Mouse (Mus musculus) liver, postnatal 0 days (tissue): Measurements from ENCODE around the gene Gmip. TPM values are rescaled to one million over a fixed set of nuclear protein-coding genes. Genes with fewer than 3 reads are reported as not detected.
A peak's percentile ranks its signal among the peaks of the same experiment; 100 is the strongest.

Experiments
- ATAC-seq: fragments of 200-750 bp; cut with Nextera tagmentation; 2 replicates; pipeline ENCODE4 v1.8.0; 2017; ENCODE audit warnings: mild to moderate bottlenecking, moderate library complexity
- DNase-seq: peaks from one replicate; pipeline ENCODE4 v3.0.0-alpha.2; 2016
- H3K27ac ChIP-seq: fragments of 300-500 bp; sonication (generic); 2 replicates; pipeline ENCODE4 v1.5.1; 2014; ENCODE audit warnings: antibody characterized with exemption, moderate library complexity, mild to moderate bottlenecking, low read depth
- H3K27me3 ChIP-seq: fragments of 300-500 bp; sonication (generic); 2 replicates; pipeline ENCODE4 v1.6.1; 2014; ENCODE audit warnings: low read length, control low read depth, mixed read lengths; ENCODE audit not compliant: insufficient read depth
- H3K36me3 ChIP-seq: fragments of 300-500 bp; sonication (generic); replicated peaks from 2 replicates; pipeline ENCODE4 v1.6.1; 2014; ENCODE audit warnings: mild to moderate bottlenecking, control low read depth, low read length, moderate library complexity, mixed read lengths; ENCODE audit not compliant: insufficient read depth
- H3K4me1 ChIP-seq: fragments of 300-500 bp; sonication (generic); 2 replicates; pipeline ENCODE4 v1.6.1; 2014; ENCODE audit warnings: antibody characterized with exemption, mild to moderate bottlenecking, control low read depth; ENCODE audit not compliant: insufficient read depth
- H3K4me2 ChIP-seq: fragments of 300-500 bp; sonication (generic); 2 replicates; pipeline ENCODE4 v1.6.1; 2014; ENCODE audit warnings: low read depth, mild to moderate bottlenecking, low read length, moderate library complexity, mixed read lengths
- H3K4me3 ChIP-seq: fragments of 300-500 bp; sonication (generic); 2 replicates; pipeline ENCODE4 v1.5.1; 2014; ENCODE audit warnings: low read depth, low read length
- H3K9ac ChIP-seq: fragments of 300-500 bp; sonication (generic); replicated peaks from 2 replicates; pipeline ENCODE4 v1.6.1; 2014; ENCODE audit warnings: mild to moderate bottlenecking, moderate library complexity
- H3K9me3 ChIP-seq: fragments of 300-500 bp; sonication (generic); 2 replicates; pipeline ENCODE4 v1.6.1; 2016; ENCODE audit warnings: mild to moderate bottlenecking, control low read depth, low read length, mixed read lengths
- CTCF ChIP-seq: sonication (generic); IDR thresholded peaks from 2 replicates; pipeline ENCODE4 v1.5.1; 2016; ENCODE audit warnings: antibody characterized with exemption, low read depth
- EP300 ChIP-seq: IDR thresholded peaks from 2 replicates; pipeline ENCODE4 v1.6.1; 2016; ENCODE audit warnings: antibody characterized with exemption, low read depth, mild to moderate bottlenecking
- WGBS: fragments of 180-500 bp; shearing (Covaris S2); extraction: QIAGEN DNeasy Blood & Tissue Kit; methylation state at CpG from one replicate; pipeline ENCODE4 v1.1.7; 2014; ENCODE audit not compliant: insufficient replicate concordance; 5-methylcytosine and 5-hydroxymethylcytosine counted together
- polyA plus RNA-seq: library from polyadenylated mRNA; unstranded; fragments of >200 nt; fragmentation: Nextera tagmentation; extraction: Ambion mirVana; gene quantifications from 2 replicates; pipeline ENCODE4 v1.2.1, GENCODE M21; 2015

Gmip gene
- polyA plus RNA-seq, result 6.2 and 7.4 TPM in 2 replicates

GRCm38 (mm10) chr8:69808094-69808863 is at the start of gene Gmip:
Gmip (plus strand) TSS chr8:69808679.
- H3K4me3 ChIP-seq, result peak within 1 kb of the TSS; percentile 63
- H3K9me3 ChIP-seq, result no peaks in the 10 kb centered on the region
- peak; percentile 84 for ATAC-seq
- WGBS, result 6% methylated on average over 28 of the region's 28 CpGs
- H3K36me3 ChIP-seq, result peaks cover 56% of the 10 kb centered on the region
- DNase-seq, result peak; percentile 92
- H3K4me1 ChIP-seq, result peaks cover 10% of the 10 kb centered on the region
- peak within 1 kb of the TSS; percentile 57 for H3K27ac ChIP-seq
- no peaks in the 10 kb centered on the region for H3K27me3 ChIP-seq
- peak within 1 kb of the TSS; percentile 80 for H3K9ac ChIP-seq
- TF ChIP-seq CTCF (0 out of 2 replicates have a peak, but pooled peaks have one; percentile 17), EP300 (no peak)
- peak within 1 kb of the TSS; percentile 86 for H3K4me2 ChIP-seq

GRCm38 (mm10) chr8:69761814-69762445 is 46.5 kb upstream of the Gmip start:
- 88% methylated on average over 4 of the region's 4 CpGs for WGBS

GRCm38 (mm10) chr8:69771221-69771620 is 37.3 kb upstream of the Gmip start:
- DNase-seq, result no peak
- Histone ChIP-seq H3K9me3 (peaks cover 11% of the 10 kb centered on the region), H3K27me3 (no peaks in the 10 kb centered on the region), H3K9ac (no peak overlapping the region), H3K4me3 (no peak overlapping the region), H3K4me2 (no peak overlapping the region), H3K27ac (0 out of 2 replicates have a peak overlapping the region, but pooled peaks have one; percentile 22), H3K36me3 (peaks cover 29% of the 10 kb centered on the region), H3K4me1 (peaks cover 13% of the 10 kb centered on the region)
- no peak for TF ChIP-seq EP300
- TF ChIP-seq CTCF, result no peak
- ATAC-seq, result no peak
- WGBS, result 69% methylated on average over 9 of the region's 9 CpGs

More at GRCm38 (mm10) chr8:69761814-69762445, 46.5 kb upstream of the Gmip start:
- Histone ChIP-seq H3K4me1 (no peaks in the 10 kb centered on the region), H3K9me3 (peaks cover 9% of the 10 kb centered on the region), H3K27ac (no peak overlapping the region), H3K27me3 (no peaks in the 10 kb centered on the region), H3K36me3 (peaks cover 60% of the 10 kb centered on the region), H3K4me3 (no peak overlapping the region), H3K9ac (no peak overlapping the region), H3K4me2 (no peak overlapping the region)
- TF ChIP-seq EP300 (no peak), CTCF (no peak)
- no peak for DNase-seq
- ATAC-seq, result no peak

GRCm38 (mm10) chr8:69772106-69772505 is 36.4 kb upstream of the Gmip start:
- TF ChIP-seq CTCF, result no peak
- TF ChIP-seq EP300, result no peak
- DNase-seq, result no peak
- no peaks in the 10 kb centered on the region for H3K27me3 ChIP-seq
- no peak overlapping the region for H3K27ac ChIP-seq
- no peak overlapping the region for H3K4me2 ChIP-seq
- ATAC-seq, result no peak
- WGBS, result 81% methylated on average over 2 of the region's 2 CpGs
- H3K9me3 ChIP-seq, result peaks cover 6% of the 10 kb centered on the region; the same call in 1 of the 2 replicates
- H3K4me1 ChIP-seq, result peaks cover 13% of the 10 kb centered on the region
- no peak overlapping the region for H3K4me3 ChIP-seq
- H3K9ac ChIP-seq, result no peak overlapping the region
- H3K36me3 ChIP-seq, result peaks cover 20% of the 10 kb centered on the region

- Histone ChIP-seq H3K27me3 (no peaks in the 10 kb centered on the region), H3K9ac (peak within 1 kb of the TSS; percentile 81), H3K4me1 (peaks cover 13% of the 10 kb centered on the region), H3K36me3 (peaks cover under 1% of the 10 kb centered on the region; the same call in 1 of the 2 replicates), H3K4me3 (peak within 1 kb of the TSS; percentile 75), H3K4me2 (peak within 1 kb of the TSS; percentile 75), H3K9me3 (no peaks in the 10 kb centered on the region), H3K27ac (peak within 1 kb of the TSS; percentile 98)
- TF ChIP-seq EP300, result no peak
- no peak for TF ChIP-seq CTCF
- ATAC-seq, result peak; percentile 99
- WGBS, result 0% methylated on average over 41 of the region's 41 CpGs
- peak; percentile 91 for DNase-seq
Measured at GRCm38 (mm10) chr8:69774503-69775148, 33.9 kb upstream of the Gmip start, which contains the start of gene Gm20422. Gm20422 (minus strand) TSS chr8:69774886.

GRCm38 (mm10) chr8:69775149-69775534 is 33.3 kb upstream of the Gmip start:
- Histone ChIP-seq H3K4me1 (peaks cover 13% of the 10 kb centered on the region), H3K27ac (peak overlapping the region; percentile 98; the same call in 1 of the 2 replicates), H3K4me2 (peak overlapping the region; percentile 60), H3K4me3 (peak overlapping the region; percentile 75), H3K27me3 (no peaks in the 10 kb centered on the region), H3K9me3 (no peaks in the 10 kb centered on the region), H3K9ac (peak overlapping the region; percentile 81; the same call in 1 of the 2 replicates), H3K36me3 (no peaks in the 10 kb centered on the region)
- DNase-seq (no peak), ATAC-seq (no peak)
- no peak for TF ChIP-seq EP300
- TF ChIP-seq CTCF, result no peak
- WGBS, result 48% methylated on average over 2 of the region's 2 CpGs
